Mouse (Mus musculus) E14TG2a.4 (cell line): Measurements from ENCODE around the gene Zbtb39.

Experiments
- H3K27me3 ChIP-seq: 2 replicates; pipeline ENCODE4 v1.6.1; 2014; ENCODE audit warnings: low read length, control low read depth; ENCODE audit not compliant: insufficient read depth
- H3K36me3 ChIP-seq: 2 replicates; pipeline ENCODE4 v1.6.1; 2014; ENCODE audit warnings: low read length, control low read depth; ENCODE audit not compliant: insufficient read depth
- H3K4me1 ChIP-seq: replicated peaks from 2 replicates; pipeline ENCODE4 v1.6.1; 2014; ENCODE audit warnings: low read depth, low read length, control low read depth
- H3K4me3 ChIP-seq: replicated peaks from 2 replicates; pipeline ENCODE4 v1.5.1; 2014; ENCODE audit warnings: mild to moderate bottlenecking, low read length
- H3K9me3 ChIP-seq: 2 replicates; pipeline ENCODE4 v1.6.1; 2014; ENCODE audit warnings: low read length, control low read depth
- CTCF ChIP-seq: conservative IDR thresholded peaks from 2 replicates; pipeline ENCODE4 v1.5.1; 2014; ENCODE audit warnings: low read length
- NANOG ChIP-seq: IDR thresholded peaks from 2 replicates; pipeline ENCODE4 v1.6.1; 2014; ENCODE audit warnings: borderline replicate concordance, low read length, mixed read lengths
- POU5F1 ChIP-seq: IDR thresholded peaks from 2 replicates; pipeline ENCODE4 v1.6.1; 2014; ENCODE audit warnings: low read length, borderline replicate concordance

Gene Zbtb39

DNA sequence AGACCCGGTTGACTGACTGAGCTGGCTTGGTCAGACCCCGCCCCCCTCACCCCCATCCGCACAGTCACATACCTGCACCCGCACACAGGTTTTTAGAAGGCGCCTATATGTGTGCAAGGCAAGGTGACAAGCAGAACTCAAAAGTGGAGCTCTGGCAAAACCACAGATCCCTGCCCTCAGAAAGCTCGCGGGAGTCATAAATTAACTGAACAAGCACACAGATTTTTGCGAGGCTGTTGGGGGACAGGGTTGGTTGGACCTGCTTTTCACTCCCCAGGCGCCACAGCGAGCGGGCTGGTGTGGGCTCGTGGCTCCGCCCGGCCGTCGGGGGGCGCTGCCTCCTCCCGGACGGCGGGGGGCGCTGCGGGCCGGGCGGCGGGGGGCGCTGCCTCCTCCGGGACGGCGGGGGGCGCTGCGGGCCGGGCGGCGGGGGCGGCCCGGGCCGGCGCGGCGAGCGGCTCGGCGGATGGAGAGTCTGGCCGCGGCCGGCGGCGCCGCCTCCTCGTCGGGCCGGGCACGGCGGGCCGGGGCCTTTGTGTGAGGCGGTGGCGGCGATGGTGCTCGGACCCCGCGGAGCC lies at the start of gene Zbtb39:
Zbtb39 (plus strand) TSS at position 456 of the 578 bp plus-strand sequence.
- TF ChIP-seq NANOG = no peak
- no peak for TF ChIP-seq CTCF
- no peak for TF ChIP-seq POU5F1
- H3K4me3 ChIP-seq = peak within 1 kb of the TSS; percentile 86
- peaks cover 48% of the 10 kb centered on the region for H3K4me1 ChIP-seq
- peaks cover 10% of the 10 kb centered on the region; the same call in 1 of the 2 replicates for H3K27me3 ChIP-seq
- H3K36me3 ChIP-seq = peaks cover 31% of the 10 kb centered on the region
- peaks cover 10% of the 10 kb centered on the region for H3K9me3 ChIP-seq

DNA sequence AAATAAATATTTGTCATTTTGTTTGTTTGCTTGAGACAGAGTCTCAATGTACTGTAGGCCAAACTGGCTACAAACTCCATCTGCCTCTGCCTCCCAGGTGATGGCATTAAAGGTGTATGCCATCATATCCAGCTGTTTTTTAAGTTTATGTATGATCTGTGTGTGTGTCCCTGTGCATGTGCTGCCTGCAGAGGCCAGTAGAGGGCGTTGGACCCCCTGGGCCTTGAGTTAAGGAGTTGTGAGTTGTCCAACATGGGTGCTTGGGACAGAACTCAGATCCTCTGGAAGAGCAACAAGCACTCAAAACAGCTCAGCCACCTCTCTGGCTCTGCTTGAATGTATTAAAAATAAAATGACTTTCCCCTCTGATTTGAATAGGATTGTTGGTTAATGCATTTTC lies 48.3 kb upstream of the Zbtb39 start:
- H3K36me3 ChIP-seq = peaks cover 69% of the 10 kb centered on the region
- no peak overlapping the region for H3K4me3 ChIP-seq
- H3K27me3 ChIP-seq = no peaks in the 10 kb centered on the region
- no peak for TF ChIP-seq NANOG
- TF ChIP-seq POU5F1 = no peak
- TF ChIP-seq CTCF = peak; percentile 70
- H3K4me1 ChIP-seq = 0 out of 2 replicates have a peak, but pooled peaks cover under 1% of the 10 kb centered on the region
- H3K9me3 ChIP-seq = no peaks in the 10 kb centered on the region

DNA sequence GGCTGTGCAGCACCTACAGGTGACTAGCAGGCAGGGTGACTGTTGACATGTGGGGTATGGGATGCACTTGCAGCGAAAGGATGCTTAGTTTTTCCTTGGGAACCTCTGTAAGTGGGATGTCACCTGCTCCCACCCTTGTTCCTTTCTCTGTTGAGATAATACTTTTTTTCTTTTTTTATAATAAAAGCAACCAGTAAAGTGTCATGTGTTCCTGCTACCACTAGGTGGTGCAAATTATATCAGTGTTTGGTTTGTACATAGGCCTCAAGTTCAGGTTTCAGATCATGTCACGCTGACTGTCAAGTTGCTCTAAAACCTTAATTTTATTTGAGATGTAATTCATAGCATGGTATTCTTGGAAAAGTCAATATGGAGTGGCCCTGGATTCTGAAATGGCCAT lies 44.7 kb upstream of the Zbtb39 start:
- Histone ChIP-seq H3K4me3 (no peak overlapping the region), H3K36me3 (peaks cover 86% of the 10 kb centered on the region), H3K4me1 (peaks cover 11% of the 10 kb centered on the region; the same call in 1 of the 2 replicates), H3K27me3 (no peaks in the 10 kb centered on the region), H3K9me3 (no peaks in the 10 kb centered on the region)
- TF ChIP-seq CTCF (peak; percentile 74), POU5F1 (no peak)

DNA sequence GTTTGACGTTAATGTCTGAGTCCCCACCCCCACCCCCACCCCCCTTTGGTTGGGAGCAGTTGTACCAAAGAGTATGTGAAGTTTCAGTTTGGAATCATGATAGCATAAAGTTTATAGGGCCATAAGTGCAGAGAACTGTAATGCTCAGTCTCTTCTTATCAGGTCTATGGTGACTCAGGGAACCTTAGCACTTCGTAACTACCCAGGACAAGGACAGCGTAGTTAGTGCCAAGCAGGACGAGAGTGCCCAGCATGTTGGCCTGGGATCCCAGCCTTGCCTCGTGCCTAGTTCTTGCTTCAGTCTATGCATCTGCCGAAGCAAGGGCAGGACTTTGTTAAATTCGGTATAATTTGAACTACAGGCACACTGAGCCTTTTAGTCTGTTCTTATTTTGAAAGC lies 43.6 kb upstream of the Zbtb39 start:
- peaks cover 89% of the 10 kb centered on the region for H3K36me3 ChIP-seq

DNA sequence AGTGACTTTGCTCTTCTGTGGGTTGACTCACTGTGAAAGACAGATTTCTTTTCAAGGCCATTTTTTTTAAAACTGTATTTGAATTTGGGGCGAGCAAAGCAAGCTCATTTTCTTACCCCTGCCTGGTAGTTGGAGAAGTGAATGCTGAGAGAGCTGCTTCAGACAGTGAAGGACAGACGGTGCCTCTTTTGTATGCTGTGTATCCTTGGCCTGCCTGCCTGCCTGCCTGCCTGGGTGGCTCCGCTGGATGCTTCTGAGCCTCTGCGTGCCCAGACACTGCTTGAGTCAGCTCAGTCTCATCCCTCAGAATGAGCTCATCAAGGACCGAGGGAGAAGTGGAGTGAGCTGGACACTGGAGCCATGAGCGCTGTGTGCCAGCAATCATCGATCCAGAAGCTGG lies 40.4 kb upstream of the Zbtb39 start:
- Histone ChIP-seq H3K9me3 (no peaks in the 10 kb centered on the region), H3K4me1 (peaks cover 34% of the 10 kb centered on the region), H3K27me3 (no peaks in the 10 kb centered on the region), H3K4me3 (no peak overlapping the region), H3K36me3 (peaks cover 62% of the 10 kb centered on the region)
- TF ChIP-seq POU5F1 = no peak
- TF ChIP-seq CTCF = no peak
- no peak for TF ChIP-seq NANOG

More for the DNA sequence above, 43.6 kb upstream of the Zbtb39 start:
- no peaks in the 10 kb centered on the region for H3K9me3 ChIP-seq
- H3K27me3 ChIP-seq = no peaks in the 10 kb centered on the region
- peaks cover 13% of the 10 kb centered on the region; the same call in 1 of the 2 replicates for H3K4me1 ChIP-seq
- no peak overlapping the region for H3K4me3 ChIP-seq
- no peak for TF ChIP-seq CTCF
- no peak for TF ChIP-seq POU5F1
- no peak for TF ChIP-seq NANOG

DNA sequence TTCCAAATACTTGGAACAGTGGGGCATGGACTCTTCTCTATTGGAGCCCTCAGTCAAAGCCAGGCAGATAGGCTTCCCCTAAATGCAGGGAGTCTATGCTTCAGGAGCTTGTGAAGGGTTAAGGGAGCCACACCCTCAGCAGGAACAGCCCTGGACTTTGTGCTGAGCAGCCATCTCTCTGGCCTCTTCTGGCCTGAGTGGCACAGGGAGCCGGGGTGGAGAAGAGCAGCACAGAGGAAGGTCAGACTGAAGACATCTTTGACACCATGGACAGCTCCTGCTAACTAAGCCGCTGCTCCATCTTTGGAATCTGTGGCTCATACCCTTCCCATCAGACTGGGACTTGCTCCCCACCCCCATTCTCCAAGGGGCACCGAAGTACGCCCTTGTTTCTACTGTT lies 36.0 kb upstream of the Zbtb39 start:
- TF ChIP-seq POU5F1 = no peak
- no peak for TF ChIP-seq NANOG
- TF ChIP-seq CTCF = no peak
- Histone ChIP-seq H3K4me3 (no peak overlapping the region), H3K9me3 (no peaks in the 10 kb centered on the region), H3K27me3 (peaks cover 7% of the 10 kb centered on the region), H3K4me1 (peaks cover 64% of the 10 kb centered on the region), H3K36me3 (peaks cover 23% of the 10 kb centered on the region)

DNA sequence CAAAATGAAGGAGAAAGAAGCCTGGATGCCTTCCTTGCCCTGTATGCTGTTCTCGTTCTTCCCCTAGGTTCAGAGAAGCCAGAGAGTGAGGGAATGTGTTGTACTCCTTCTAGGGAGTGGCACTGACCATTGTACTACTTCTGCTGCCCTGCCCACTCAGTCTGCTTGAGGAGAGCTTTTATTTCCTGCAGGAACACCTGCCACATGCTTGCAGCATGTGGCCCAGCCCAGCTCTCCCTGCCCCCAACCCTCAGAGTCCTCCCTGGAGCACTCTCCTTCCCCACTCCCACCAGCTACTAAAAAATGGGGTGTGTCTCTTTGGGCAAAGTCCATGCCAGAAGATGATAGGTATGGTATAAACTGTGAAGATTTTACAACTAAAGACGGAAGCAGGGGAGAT lies 35.0 kb upstream of the Zbtb39 start:
- Histone ChIP-seq H3K36me3 (peaks cover 13% of the 10 kb centered on the region), H3K9me3 (no peaks in the 10 kb centered on the region), H3K27me3 (peaks cover 8% of the 10 kb centered on the region), H3K4me3 (no peak overlapping the region), H3K4me1 (peaks cover 64% of the 10 kb centered on the region)
- no peak for TF ChIP-seq CTCF
- no peak for TF ChIP-seq POU5F1
- no peak for TF ChIP-seq NANOG

DNA sequence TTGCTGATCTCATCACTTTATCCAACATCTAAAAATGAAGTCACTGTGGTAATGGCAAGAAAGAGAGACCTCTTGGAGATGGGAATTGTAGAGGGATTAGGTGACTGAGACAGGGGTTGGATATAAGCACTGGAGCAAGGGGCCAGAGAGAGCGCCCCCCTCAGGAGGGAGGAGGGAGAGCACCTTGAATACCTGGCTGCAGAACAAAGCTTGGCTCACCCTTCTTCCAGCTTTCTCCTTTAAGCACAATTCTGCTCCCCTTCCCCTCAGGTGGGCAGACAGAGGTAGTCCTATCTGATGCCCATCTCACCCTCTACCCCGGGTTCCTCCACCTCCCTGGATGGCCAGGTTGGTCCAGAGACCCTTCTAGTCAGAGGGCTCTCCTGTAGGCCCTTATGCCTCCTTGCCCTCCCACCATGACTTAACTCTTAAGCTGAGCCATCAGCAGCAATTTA lies 34.5 kb upstream of the Zbtb39 start, which contains the start of gene Myo1a:
Myo1a (plus strand) TSS at position 405 of the 455 bp plus-strand sequence.
- Histone ChIP-seq H3K4me1 (peaks cover 62% of the 10 kb centered on the region), H3K36me3 (peaks cover 8% of the 10 kb centered on the region), H3K9me3 (no peaks in the 10 kb centered on the region), H3K27me3 (peaks cover 8% of the 10 kb centered on the region), H3K4me3 (no peak within 1 kb of the TSS)
- TF ChIP-seq CTCF (peak; percentile 62), POU5F1 (no peak)

DNA sequence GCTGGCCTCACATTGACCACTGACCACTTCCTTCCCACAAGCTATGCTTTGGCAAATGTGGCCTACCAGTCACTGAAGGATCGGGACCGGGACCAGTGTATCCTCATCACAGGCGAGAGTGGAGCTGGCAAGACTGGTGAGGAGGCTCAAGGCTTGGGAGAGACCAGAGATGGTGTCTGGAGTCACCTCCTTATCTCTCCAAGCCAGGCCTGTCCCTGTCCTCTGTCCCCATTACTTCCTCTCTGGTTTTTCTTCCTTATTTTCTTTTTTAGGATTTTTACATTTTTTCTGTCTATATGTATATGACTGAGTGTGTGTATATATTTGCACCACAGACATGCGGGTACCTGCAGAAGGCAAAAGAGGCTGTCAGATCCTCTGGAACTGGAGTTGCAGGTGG lies 33.6 kb upstream of the Zbtb39 start:
- peaks cover 71% of the 10 kb centered on the region for H3K4me1 ChIP-seq
- no peak overlapping the region for H3K4me3 ChIP-seq
- no peaks in the 10 kb centered on the region for H3K9me3 ChIP-seq
- H3K27me3 ChIP-seq = peaks cover 8% of the 10 kb centered on the region
- H3K36me3 ChIP-seq = no peaks in the 10 kb centered on the region
- TF ChIP-seq NANOG (no peak), CTCF (no peak), POU5F1 (no peak)
